Mouse (Mus musculus): ENCODE data around the gene Eng. TPM values are rescaled to one million over a fixed set of nuclear protein-coding genes. Genes with fewer than 3 reads are reported as not detected.

Eng gene
- polyA plus RNA-seq (2014; fragmentation: Nextera tagmentation; extraction: Ambion mirVana): 146 and 148 TPM in 2 replicates

- Histone ChIP-seq H3K9ac (ENCODE audit: low read length) (peak within 1 kb of the TSS; percentile 75), H3K27ac (replicated peaks in 1 of 2; ENCODE audit: control insufficient read depth in 1 of 2, insufficient read depth in 1 of 2, low read depth in 2 of 2, low read length in 2 of 2) (peak within 1 kb of the TSS; percentile 80 to 90), H3K27me3 (ENCODE audit: control insufficient read depth, insufficient read depth, low read length) (no peaks in the 10 kb centered on the region), H3K4me1 (ENCODE audit: control insufficient read depth in 2 of 2, insufficient read depth in 2 of 2, low read length in 2 of 2) (peaks cover 31 to 39% of the 10 kb centered on the region in 2 experiments), H3K4me3 (ENCODE audit: control insufficient read depth in 1 of 2, insufficient read depth in 1 of 2, low read depth in 1 of 2, low read length in 2 of 2) (peak within 1 kb of the TSS; percentile 51 to 58), H3K36me3 (ENCODE audit: control insufficient read depth, insufficient read depth, low read length) (peaks cover 18% of the 10 kb centered on the region; the same call in 1 of the 2 replicates), H3K9me3 (ENCODE audit: control insufficient read depth, low read length) (no peaks in the 10 kb centered on the region), H3K4me2 (ENCODE audit: low read length) (peak within 1 kb of the TSS; percentile 58)
- WGBS: 35% methylated on average over 31 of the region's 31 CpGs
- ATAC-seq (ENCODE audit: insufficient number of reproducible peaks, insufficient read depth, low FRiP score, low read depth): peak; percentile 72
These were observed at the start of gene Eng for GRCm38 (mm10) chr2:32646379-32647056. Eng (plus strand) TSS chr2:32646595.

- H3K4me3 ChIP-seq (ENCODE audit: control insufficient read depth in 1 of 2, insufficient read depth in 1 of 2, low read depth in 1 of 2, low read length in 2 of 2): no peak overlapping the region
- peaks cover 74% of the 10 kb centered on the region for H3K36me3 ChIP-seq (ENCODE audit: control insufficient read depth, insufficient read depth, low read length)
- no peak overlapping the region for H3K27ac ChIP-seq (replicated peaks in 1 of 2; ENCODE audit: control insufficient read depth in 1 of 2, insufficient read depth in 1 of 2, low read depth in 2 of 2, low read length in 2 of 2)
- no peak overlapping the region for H3K4me2 ChIP-seq (ENCODE audit: low read length)
- no peak overlapping the region for H3K9ac ChIP-seq (ENCODE audit: low read length)
- ATAC-seq (ENCODE audit: insufficient number of reproducible peaks, insufficient read depth, low FRiP score, low read depth): no peak
- no peaks in the 10 kb centered on the region for H3K9me3 ChIP-seq (ENCODE audit: control insufficient read depth, low read length)
- 88% methylated on average over 13 of the region's 13 CpGs for WGBS
- no peaks in the 10 kb centered on the region for H3K27me3 ChIP-seq (ENCODE audit: control insufficient read depth, insufficient read depth, low read length)
- peaks cover 0 to 6% of the 10 kb centered on the region in 2 experiments; a peak in 2 of 4 replicates for H3K4me1 ChIP-seq (ENCODE audit: control insufficient read depth in 2 of 2, insufficient read depth in 2 of 2, low read length in 2 of 2)
These were observed 49.7 kb upstream of the Eng start for GRCm38 (mm10) chr2:32596725-32597124.

- Histone ChIP-seq H3K27me3 (ENCODE audit: control insufficient read depth, insufficient read depth, low read length) (no peaks in the 10 kb centered on the region), H3K36me3 (ENCODE audit: control insufficient read depth, insufficient read depth, low read length) (peaks cover 69% of the 10 kb centered on the region), H3K9me3 (ENCODE audit: control insufficient read depth, low read length) (no peaks in the 10 kb centered on the region), H3K4me1 (ENCODE audit: control insufficient read depth in 2 of 2, insufficient read depth in 2 of 2, low read length in 2 of 2) (peaks cover 0 to 11% of the 10 kb centered on the region in 2 experiments; a peak in 2 of 4 replicates), H3K27ac (replicated peaks in 1 of 2; ENCODE audit: control insufficient read depth in 1 of 2, insufficient read depth in 1 of 2, low read depth in 2 of 2, low read length in 2 of 2) (no peak overlapping the region), H3K9ac (ENCODE audit: low read length) (no peak overlapping the region), H3K4me3 (ENCODE audit: control insufficient read depth in 1 of 2, insufficient read depth in 1 of 2, low read depth in 1 of 2, low read length in 2 of 2) (no peak overlapping the region), H3K4me2 (ENCODE audit: low read length) (no peak overlapping the region)
- ATAC-seq (ENCODE audit: insufficient number of reproducible peaks, insufficient read depth, low FRiP score, low read depth): no peak
- 85% methylated on average over 5 of the region's 5 CpGs for WGBS
These were observed 49.1 kb upstream of the Eng start for GRCm38 (mm10) chr2:32597248-32597647.

DNA sequence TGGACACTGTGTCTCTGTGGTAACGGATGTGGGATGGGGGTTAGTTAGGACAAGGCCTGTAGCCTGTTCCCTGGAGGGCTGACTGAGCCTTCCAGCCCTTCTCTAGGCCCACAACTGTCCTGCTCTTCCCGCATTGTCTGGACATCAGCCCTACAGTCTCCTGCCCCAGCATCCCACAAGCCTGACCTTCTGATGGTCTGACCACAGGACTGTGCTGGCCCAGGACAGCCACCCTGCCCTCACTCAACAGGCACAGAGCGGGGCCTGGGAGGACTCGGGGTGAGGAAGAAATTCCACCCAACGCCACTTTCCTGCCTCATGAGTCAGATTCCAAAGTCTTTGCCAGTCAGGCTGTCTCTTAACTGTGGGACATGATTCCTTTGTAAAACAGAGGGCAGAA lies 48.7 kb upstream of the Eng start:
- peaks cover 0 to 14% of the 10 kb centered on the region in 2 experiments; a peak in 2 of 4 replicates for H3K4me1 ChIP-seq (ENCODE audit: control insufficient read depth in 2 of 2, insufficient read depth in 2 of 2, low read length in 2 of 2)
- WGBS: 77% methylated on average over 5 of the region's 5 CpGs
- no peak overlapping the region for H3K9ac ChIP-seq (ENCODE audit: low read length)
- no peak for ATAC-seq (ENCODE audit: insufficient number of reproducible peaks, insufficient read depth, low FRiP score, low read depth)
- no peak overlapping the region for H3K4me2 ChIP-seq (ENCODE audit: low read length)
- H3K4me3 ChIP-seq (ENCODE audit: control insufficient read depth in 1 of 2, insufficient read depth in 1 of 2, low read depth in 1 of 2, low read length in 2 of 2): no peak overlapping the region
- no peaks in the 10 kb centered on the region for H3K9me3 ChIP-seq (ENCODE audit: control insufficient read depth, low read length)
- H3K27me3 ChIP-seq (ENCODE audit: control insufficient read depth, insufficient read depth, low read length): no peaks in the 10 kb centered on the region
- no peak overlapping the region for H3K27ac ChIP-seq (replicated peaks in 1 of 2; ENCODE audit: control insufficient read depth in 1 of 2, insufficient read depth in 1 of 2, low read depth in 2 of 2, low read length in 2 of 2)
- peaks cover 65% of the 10 kb centered on the region for H3K36me3 ChIP-seq (ENCODE audit: control insufficient read depth, insufficient read depth, low read length)

- no peak for ATAC-seq (ENCODE audit: insufficient number of reproducible peaks, insufficient read depth, low FRiP score, low read depth)
- no peaks in the 10 kb centered on the region for H3K27me3 ChIP-seq (ENCODE audit: control insufficient read depth, insufficient read depth, low read length)
- H3K9me3 ChIP-seq (ENCODE audit: control insufficient read depth, low read length): no peaks in the 10 kb centered on the region
- no peak overlapping the region for H3K9ac ChIP-seq (ENCODE audit: low read length)
- H3K36me3 ChIP-seq (ENCODE audit: control insufficient read depth, insufficient read depth, low read length): peaks cover 57% of the 10 kb centered on the region
- H3K27ac ChIP-seq (replicated peaks in 1 of 2; ENCODE audit: control insufficient read depth in 1 of 2, insufficient read depth in 1 of 2, low read depth in 2 of 2, low read length in 2 of 2): no peak overlapping the region
- no peak overlapping the region for H3K4me2 ChIP-seq (ENCODE audit: low read length)
- peaks cover 0 to 14% of the 10 kb centered on the region in 2 experiments; a peak in 2 of 4 replicates for H3K4me1 ChIP-seq (ENCODE audit: control insufficient read depth in 2 of 2, insufficient read depth in 2 of 2, low read length in 2 of 2)
- WGBS: 77% methylated on average over 8 of the region's 8 CpGs
- no peak overlapping the region for H3K4me3 ChIP-seq (ENCODE audit: control insufficient read depth in 1 of 2, insufficient read depth in 1 of 2, low read depth in 1 of 2, low read length in 2 of 2)
These were observed 47.9 kb upstream of the Eng start for GRCm38 (mm10) chr2:32598506-32598905.

GRCm38 (mm10) chr2:32599409-32599808 lies 47.0 kb upstream of the Eng start, which contains the start of gene St6galnac6:
St6galnac6 (plus strand) TSS chr2:32599709.
- no peak for ATAC-seq (ENCODE audit: insufficient number of reproducible peaks, insufficient read depth, low FRiP score, low read depth)
- 90% methylated on average over 3 of the region's 3 CpGs for WGBS
- Histone ChIP-seq H3K9me3 (ENCODE audit: control insufficient read depth, low read length) (no peaks in the 10 kb centered on the region), H3K27ac (replicated peaks in 1 of 2; ENCODE audit: control insufficient read depth in 1 of 2, insufficient read depth in 1 of 2, low read depth in 2 of 2, low read length in 2 of 2) (no peak within 1 kb of the TSS), H3K4me1 (ENCODE audit: control insufficient read depth in 2 of 2, insufficient read depth in 2 of 2, low read length in 2 of 2) (peaks cover 0 to 14% of the 10 kb centered on the region in 2 experiments; a peak in 2 of 4 replicates), H3K27me3 (ENCODE audit: control insufficient read depth, insufficient read depth, low read length) (no peaks in the 10 kb centered on the region), H3K4me3 (ENCODE audit: control insufficient read depth in 1 of 2, insufficient read depth in 1 of 2, low read depth in 1 of 2, low read length in 2 of 2) (no peak within 1 kb of the TSS), H3K9ac (ENCODE audit: low read length) (no peak within 1 kb of the TSS), H3K36me3 (ENCODE audit: control insufficient read depth, insufficient read depth, low read length) (peaks cover 48% of the 10 kb centered on the region), H3K4me2 (ENCODE audit: low read length) (no peak within 1 kb of the TSS)

DNA sequence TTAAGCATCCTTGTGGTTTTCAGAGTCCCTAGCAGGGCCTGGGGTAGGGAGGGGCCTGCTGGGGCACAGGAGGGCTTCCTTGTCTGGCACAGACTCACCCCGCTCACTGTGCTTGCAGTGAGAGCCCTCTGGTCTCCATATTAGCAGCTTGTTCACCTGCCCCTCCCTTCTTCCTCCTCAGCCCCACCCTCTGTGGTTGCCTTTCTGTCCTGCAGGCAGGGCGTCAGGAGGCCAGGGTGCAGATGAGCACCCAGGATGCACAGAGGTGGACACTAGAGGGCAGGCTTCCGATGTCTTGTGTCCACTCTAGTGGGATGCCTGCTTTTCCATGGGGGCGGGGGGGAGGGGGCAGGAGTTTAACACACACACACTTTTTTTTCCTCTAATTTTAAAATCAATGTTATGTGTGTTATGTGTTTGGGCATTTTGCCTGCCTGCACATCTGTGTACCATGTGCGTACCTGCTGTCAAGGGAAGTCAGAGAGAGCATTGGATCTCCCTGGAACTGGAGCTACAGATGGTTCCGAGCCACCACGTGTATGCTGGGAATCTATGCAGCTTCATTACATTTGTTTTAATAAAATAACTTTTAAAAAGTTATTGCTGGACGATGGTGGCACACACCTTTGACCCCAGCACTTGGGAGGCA lies 44.9 kb upstream of the Eng start:
- no peak overlapping the region for H3K4me3 ChIP-seq (ENCODE audit: control insufficient read depth in 1 of 2, insufficient read depth in 1 of 2, low read depth in 1 of 2, low read length in 2 of 2)
- WGBS: 36% methylated on average over 8 of the region's 8 CpGs
- H3K4me2 ChIP-seq (ENCODE audit: low read length): no peak overlapping the region
- H3K9me3 ChIP-seq (ENCODE audit: control insufficient read depth, low read length): no peaks in the 10 kb centered on the region
- no peak for ATAC-seq (ENCODE audit: insufficient number of reproducible peaks, insufficient read depth, low FRiP score, low read depth)
- H3K4me1 ChIP-seq (ENCODE audit: control insufficient read depth in 2 of 2, insufficient read depth in 2 of 2, low read length in 2 of 2): peaks cover 0 to 14% of the 10 kb centered on the region in 2 experiments; a peak in 2 of 4 replicates
- H3K9ac ChIP-seq (ENCODE audit: low read length): no peak overlapping the region
- H3K27ac ChIP-seq (replicated peaks in 1 of 2; ENCODE audit: control insufficient read depth in 1 of 2, insufficient read depth in 1 of 2, low read depth in 2 of 2, low read length in 2 of 2): no peak overlapping the region
- peaks cover 26% of the 10 kb centered on the region for H3K36me3 ChIP-seq (ENCODE audit: control insufficient read depth, insufficient read depth, low read length)
- H3K27me3 ChIP-seq (ENCODE audit: control insufficient read depth, insufficient read depth, low read length): no peaks in the 10 kb centered on the region

Measured in heart, embryonic 14.5 days (tissue).